Mouse (Mus musculus) limb, embryonic 13.5 days (tissue): ENCODE measurements around the gene Bcl2l12. TPM values are rescaled to one million over a fixed set of nuclear protein-coding genes. Genes with fewer than 3 reads are reported as not detected.
A peak's percentile ranks its signal among the peaks of the same experiment; 100 is the strongest.

ENCODE experiments used
- ATAC-seq: fragments of 200-750 bp; cut with Nextera tagmentation; 2 replicates; pipeline ENCODE4 v1.8.0; 2017; ENCODE audit warnings: low read depth, moderate number of reproducible peaks, moderate TSS enrichment; ENCODE audit not compliant: low FRiP score
- H3K27ac ChIP-seq: fragments of 300-500 bp; sonication (generic); 2 replicates; pipeline ENCODE4 v1.5.1; 2015; ENCODE audit warnings: inconsistent platforms, mild to moderate bottlenecking, moderate library complexity
- H3K27me3 ChIP-seq: fragments of 300-500 bp; sonication (generic); 2 replicates; pipeline ENCODE4 v1.6.1; 2015; ENCODE audit warnings: mild to moderate bottlenecking, inconsistent platforms
- H3K36me3 ChIP-seq: fragments of 300-500 bp; sonication (generic); 2 replicates; pipeline ENCODE4 v1.6.1; 2015; ENCODE audit warnings: inconsistent platforms, mild to moderate bottlenecking, moderate library complexity
- H3K4me1 ChIP-seq: fragments of 300-500 bp; sonication (generic); 2 replicates; pipeline ENCODE4 v1.6.1; 2015; ENCODE audit warnings: inconsistent platforms
- H3K4me2 ChIP-seq: fragments of 300-500 bp; sonication (generic); replicated peaks from 2 replicates; pipeline ENCODE4 v1.6.1; 2015; ENCODE audit warnings: inconsistent platforms, mild to moderate bottlenecking, moderate library complexity
- H3K4me3 ChIP-seq: fragments of 300-500 bp; sonication (generic); 2 replicates; pipeline ENCODE4 v1.5.1; 2015; ENCODE audit warnings: moderate library complexity, mild to moderate bottlenecking, inconsistent platforms
- H3K9ac ChIP-seq: fragments of 300-500 bp; sonication (generic); 2 replicates; pipeline ENCODE4 v1.6.1; 2015; ENCODE audit warnings: mild to moderate bottlenecking, inconsistent platforms
- H3K9me3 ChIP-seq: fragments of 300-500 bp; sonication (generic); 2 replicates; pipeline ENCODE4 v1.6.1; 2016; ENCODE audit warnings: inconsistent platforms
- WGBS: fragments of 180-500 bp; shearing (Covaris S2); methylation state at CpG from one replicate; pipeline ENCODE4 v1.1.7; 2015; 5-methylcytosine and 5-hydroxymethylcytosine counted together
- polyA plus RNA-seq: library from polyadenylated mRNA; unstranded; fragments of >200 nt; fragmentation: Nextera tagmentation; extraction: Ambion mirVana; gene quantifications from 2 replicates; pipeline ENCODE4 v1.2.1, GENCODE M21; 2015

Gene Bcl2l12
- polyA plus RNA-seq, 1 experiment from 2014 or later: 77.3 TPM

- Histone ChIP-seq H3K4me3 (no peak overlapping the region), H3K9ac (no peak overlapping the region), H3K27ac (peak overlapping the region; percentile 39; the same call in 1 of the 2 replicates), H3K36me3 (peaks cover 99% of the 10 kb centered on the region), H3K9me3 (no peaks in the 10 kb centered on the region), H3K4me2 (no peak overlapping the region), H3K27me3 (no peaks in the 10 kb centered on the region), H3K4me1 (peaks cover 9% of the 10 kb centered on the region)
- 43% methylated on average over 3 of the region's 3 CpGs for WGBS
- no peak for ATAC-seq
Measured at GRCm38 (mm10) chr7:45004546-45004945, 6.0 kb upstream of the Bcl2l12 start.

GRCm38 (mm10) chr7:45002440-45002839, 3.9 kb upstream of the Bcl2l12 start:
- no peak overlapping the region for H3K4me2 ChIP-seq
- no peak overlapping the region for H3K9ac ChIP-seq
- no peak for ATAC-seq
- 90% methylated on average over 7 of the region's 7 CpGs for WGBS
- no peaks in the 10 kb centered on the region for H3K9me3 ChIP-seq
- H3K36me3 ChIP-seq: peaks cover 80% of the 10 kb centered on the region
- no peak overlapping the region for H3K4me3 ChIP-seq
- peaks cover 22% of the 10 kb centered on the region for H3K4me1 ChIP-seq
- no peaks in the 10 kb centered on the region for H3K27me3 ChIP-seq
- H3K27ac ChIP-seq: no peak overlapping the region

- peaks cover 69% of the 10 kb centered on the region for H3K36me3 ChIP-seq
- H3K4me1 ChIP-seq: peaks cover 33% of the 10 kb centered on the region
- H3K4me2 ChIP-seq: 0 out of 2 replicates have a peak overlapping the region, but pooled peaks have one; percentile 14
- H3K27ac ChIP-seq: no peak overlapping the region; the same call in 1 of the 2 replicates
- H3K9ac ChIP-seq: 0 out of 2 replicates have a peak overlapping the region, but pooled peaks have one; percentile 8
- no peak overlapping the region for H3K4me3 ChIP-seq
- no peak for ATAC-seq
- no peaks in the 10 kb centered on the region for H3K9me3 ChIP-seq
- no peaks in the 10 kb centered on the region for H3K27me3 ChIP-seq
- 85% methylated on average over 21 of the region's 21 CpGs for WGBS
Measured at GRCm38 (mm10) chr7:45000539-45001114, 2.1 kb upstream of the Bcl2l12 start.

- Histone ChIP-seq H3K27ac (no peak overlapping the region), H3K9me3 (no peaks in the 10 kb centered on the region), H3K36me3 (peaks cover 70% of the 10 kb centered on the region), H3K4me3 (no peak overlapping the region), H3K27me3 (no peaks in the 10 kb centered on the region), H3K4me1 (peaks cover 34% of the 10 kb centered on the region), H3K4me2 (peak overlapping the region; percentile 89), H3K9ac (peak overlapping the region; percentile 14; the same call in 1 of the 2 replicates)
- 78% methylated on average over 11 of the region's 11 CpGs for WGBS
- no peak for ATAC-seq
Measured at GRCm38 (mm10) chr7:44999753-45000152, 1.2 kb upstream of the Bcl2l12 start.

GRCm38 (mm10) chr7:44997940-44998428, 528 bp downstream of the Bcl2l12 start:
- Histone ChIP-seq H3K27me3 (no peaks in the 10 kb centered on the region), H3K4me3 (peak overlapping the region; percentile 72), H3K36me3 (peaks cover 70% of the 10 kb centered on the region), H3K27ac (peak overlapping the region; percentile 85), H3K9ac (peak overlapping the region; percentile 82), H3K9me3 (no peaks in the 10 kb centered on the region), H3K4me1 (peaks cover 30% of the 10 kb centered on the region), H3K4me2 (peak overlapping the region; percentile 89)
- ATAC-seq: no peak
- 3% methylated on average over 15 of the region's 15 CpGs for WGBS

- H3K4me2 ChIP-seq: peak within 1 kb of the TSS; percentile 89
- no peaks in the 10 kb centered on the region for H3K9me3 ChIP-seq
- H3K4me3 ChIP-seq: peak within 1 kb of the TSS; percentile 72
- peaks cover 70% of the 10 kb centered on the region for H3K36me3 ChIP-seq
- WGBS: under 1% methylated on average over 43 of the region's 43 CpGs
- peaks cover 30% of the 10 kb centered on the region for H3K4me1 ChIP-seq
- no peaks in the 10 kb centered on the region for H3K27me3 ChIP-seq
- H3K9ac ChIP-seq: peak within 1 kb of the TSS; percentile 82
- peak within 1 kb of the TSS; percentile 85 for H3K27ac ChIP-seq
- ATAC-seq: peak; percentile 93
Measured at GRCm38 (mm10) chr7:44997231-44997939, 1.1 kb downstream of the Bcl2l12 start, which contains the start of gene Irf3. Gene Irf3, plus strand, starts transcription at chr7:44997648.

GRCm38 (mm10) chr7:44996672-44997071, 1.8 kb downstream of the Bcl2l12 start:
- peak overlapping the region; percentile 85 for H3K27ac ChIP-seq
- ATAC-seq: no peak
- H3K9me3 ChIP-seq: no peaks in the 10 kb centered on the region
- peak overlapping the region; percentile 72 for H3K4me3 ChIP-seq
- H3K4me1 ChIP-seq: peaks cover 30% of the 10 kb centered on the region
- H3K4me2 ChIP-seq: peak overlapping the region; percentile 89
- peaks cover 70% of the 10 kb centered on the region for H3K36me3 ChIP-seq
- H3K27me3 ChIP-seq: no peaks in the 10 kb centered on the region
- 13% methylated on average over 10 of the region's 10 CpGs for WGBS
- H3K9ac ChIP-seq: peak overlapping the region; percentile 82

GRCm38 (mm10) chr7:44986879-44987718, 11.4 kb downstream of the Bcl2l12 start:
- H3K4me3 ChIP-seq: peak overlapping the region; percentile 60
- peak overlapping the region; percentile 74 for H3K4me2 ChIP-seq
- H3K27ac ChIP-seq: peak overlapping the region; percentile 98
- H3K36me3 ChIP-seq: peaks cover 48% of the 10 kb centered on the region
- under 1% methylated on average over 29 of the region's 29 CpGs for WGBS
- H3K9ac ChIP-seq: peak overlapping the region; percentile 86
- ATAC-seq: peak; percentile 6; the same call in 1 of the 2 replicates
- H3K9me3 ChIP-seq: no peaks in the 10 kb centered on the region
- peaks cover 36% of the 10 kb centered on the region for H3K4me1 ChIP-seq
- H3K27me3 ChIP-seq: no peaks in the 10 kb centered on the region

- Histone ChIP-seq H3K4me1 (peaks cover 36% of the 10 kb centered on the region), H3K27ac (peak within 1 kb of the TSS; percentile 98), H3K9ac (peak within 1 kb of the TSS; percentile 99), H3K4me2 (peak within 1 kb of the TSS; percentile 74), H3K27me3 (no peaks in the 10 kb centered on the region), H3K4me3 (peak within 1 kb of the TSS; percentile 95), H3K36me3 (peaks cover 48% of the 10 kb centered on the region), H3K9me3 (no peaks in the 10 kb centered on the region)
- WGBS: under 1% methylated on average over 38 of the region's 42 CpGs
- peak; percentile 97 for ATAC-seq
Measured at GRCm38 (mm10) chr7:44986192-44986878, 12.2 kb downstream of the Bcl2l12 start, which contains the start of gene Prmt1. Gene Prmt1, minus strand, starts transcription at chr7:44986568.

GRCm38 (mm10) chr7:44985595-44986191, 12.8 kb downstream of the Bcl2l12 start:
- Histone ChIP-seq H3K4me3 (peak overlapping the region; percentile 95), H3K4me1 (peaks cover 36% of the 10 kb centered on the region), H3K36me3 (peaks cover 50% of the 10 kb centered on the region), H3K9me3 (no peaks in the 10 kb centered on the region), H3K9ac (peak overlapping the region; percentile 99), H3K4me2 (peak overlapping the region; percentile 71), H3K27me3 (no peaks in the 10 kb centered on the region), H3K27ac (peak overlapping the region; percentile 94)
- ATAC-seq: no peak
- WGBS: under 1% methylated on average over 43 of the region's 45 CpGs

GRCm38 (mm10) chr7:44984833-44985164, 13.7 kb downstream of the Bcl2l12 start:
- 51% methylated on average over 3 of the region's 3 CpGs for WGBS
- no peak for ATAC-seq
- H3K27me3 ChIP-seq: no peaks in the 10 kb centered on the region
- H3K36me3 ChIP-seq: peaks cover 50% of the 10 kb centered on the region
- peak overlapping the region; percentile 95 for H3K4me3 ChIP-seq
- no peaks in the 10 kb centered on the region for H3K9me3 ChIP-seq
- peak overlapping the region; percentile 22; the same call in 1 of the 2 replicates for H3K27ac ChIP-seq
- peak overlapping the region; percentile 71 for H3K4me2 ChIP-seq
- H3K9ac ChIP-seq: peak overlapping the region; percentile 99
- H3K4me1 ChIP-seq: peaks cover 36% of the 10 kb centered on the region
